Comparison of ENCODE assay signal across 8 mouse cellular contexts in genomic region chr8:108699454-108700345, GRCm38 (mm10).
A peak's percentile ranks its signal among the peaks of the same experiment; 100 is the strongest.
DNase-seq lines count a peak whose midpoint lies in the region; ATAC-seq and TF ChIP-seq lines count a peak whose summit lies in the region.

No protein-coding gene starts in this region.

- 0 out of 2 replicates have a peak overlapping the region, but pooled peaks have one; percentile 1 for H3K9ac ChIP-seq in heart, embryonic 11.5 days (ENCODE audit: low read depth, low read length)
- H3K9ac ChIP-seq in forebrain, postnatal 0 days: no peak overlapping the region
- H3K9ac ChIP-seq in midbrain, embryonic 12.5 days (replicated peaks): peak overlapping the region; percentile 47

- peaks cover 53% of the 10 kb centered on the region for H3K27me3 ChIP-seq in heart, embryonic 11.5 days (ENCODE audit: control insufficient read depth, insufficient read depth, low read length)
- peaks cover 59% of the 10 kb centered on the region for H3K27me3 ChIP-seq in forebrain, postnatal 0 days (ENCODE audit: insufficient read depth, low read length)
- H3K27me3 ChIP-seq in midbrain, embryonic 12.5 days: peaks cover 48% of the 10 kb centered on the region

- H3K9me3 ChIP-seq in heart, embryonic 11.5 days (replicated peaks; ENCODE audit: control insufficient read depth, low read length): no peaks in the 10 kb centered on the region
- H3K9me3 ChIP-seq in forebrain, postnatal 0 days (ENCODE audit: low read length): no peaks in the 10 kb centered on the region
- H3K9me3 ChIP-seq in midbrain, embryonic 12.5 days: no peaks in the 10 kb centered on the region

- H3K4me1 ChIP-seq in heart, embryonic 11.5 days (ENCODE audit: control insufficient read depth, insufficient read depth, low read length): peaks cover 28% of the 10 kb centered on the region
- peaks cover 4% of the 10 kb centered on the region; the same call in 1 of the 2 replicates for H3K4me1 ChIP-seq in forebrain, postnatal 0 days (ENCODE audit: insufficient read depth)
- H3K4me1 ChIP-seq in midbrain, embryonic 12.5 days: peaks cover 66% of the 10 kb centered on the region

- H3K4me3 ChIP-seq in heart, embryonic 11.5 days (ENCODE audit: low read depth, low read length): peak overlapping the region; percentile 27
- H3K4me3 ChIP-seq in forebrain, postnatal 0 days (ENCODE audit: low read depth, low read length): peak overlapping the region; percentile 7; the same call in 1 of the 2 replicates
- H3K4me3 ChIP-seq in midbrain, embryonic 12.5 days: peak overlapping the region; percentile 31

- intact Hi-C loops in heart, postnatal 36 days (cut with DNase I): loop anchor here (5.0 kb wide), 1 partner anchor 213 kb away; no protein-coding TSS in a partner anchor

- no peak for TF ChIP-seq CTCF in forebrain, postnatal 0 days (IDR thresholded peaks at IDR 0.05; ENCODE audit: low read depth)

- WGBS in heart, embryonic 11.5 days (ENCODE audit: insufficient replicate concordance): 3% methylated on average over 23 of the region's 23 CpGs
- WGBS in forebrain, postnatal 0 days: 4% methylated on average over 23 of the region's 23 CpGs
- under 1% methylated on average over 19 of the region's 23 CpGs for WGBS in midbrain, embryonic 12.5 days

- no peak for ATAC-seq in heart, embryonic 11.5 days (replicated peaks; ENCODE audit: insufficient number of reproducible peaks, low FRiP score, low TSS enrichment)
- ATAC-seq in forebrain, postnatal 0 days: no peak
- ATAC-seq in midbrain, embryonic 12.5 days (ENCODE audit: low FRiP score, low read depth): no peak
- no peak for ATAC-seq in CD4-positive, CD25-positive, alpha-beta regulatory T cell, adult 4 months

- no peak for DNase-seq in heart, postnatal 36 days
- DNase-seq in R1 (ENCODE audit: low read depth, low spot score): peak; percentile 55
- peak; percentile 14 for DNase-seq in forebrain, postnatal 0 days
- no peak for DNase-seq in cerebellum, postnatal 36 days
- DNase-seq in kidney, adult 11 months: no peak

- H3K36me3 ChIP-seq in heart, embryonic 11.5 days (ENCODE audit: control insufficient read depth, insufficient read depth, low read length): no peaks in the 10 kb centered on the region
- no peaks in the 10 kb centered on the region for H3K36me3 ChIP-seq in forebrain, postnatal 0 days (ENCODE audit: insufficient read depth)
- no peaks in the 10 kb centered on the region for H3K36me3 ChIP-seq in midbrain, embryonic 12.5 days

- peak overlapping the region; percentile 53 for H3K4me2 ChIP-seq in heart, embryonic 11.5 days
- H3K4me2 ChIP-seq in forebrain, postnatal 0 days (ENCODE audit: low read depth): peak overlapping the region; percentile 31
- peak overlapping the region; percentile 55 for H3K4me2 ChIP-seq in midbrain, embryonic 12.5 days (replicated peaks)

- no peak overlapping the region for H3K27ac ChIP-seq in heart, embryonic 11.5 days (ENCODE audit: low read depth, low read length)
- H3K27ac ChIP-seq in forebrain, postnatal 0 days (ENCODE audit: low read depth, low read length): no peak overlapping the region
- H3K27ac ChIP-seq in midbrain, embryonic 12.5 days (replicated peaks): peak overlapping the region; percentile 71

Comparison
In these comparisons a context has a peak if more than half of its experiments do, and no peak if none do; other contexts are left out.
1. DNase-seq: peak in R1 (single experiment) and forebrain, postnatal 0 days (single experiment); none in heart, postnatal 36 days (0 of 2), cerebellum, postnatal 36 days (0 of 2) and kidney, adult 11 months (single experiment).
2. Peak in every context shown above with its lines, with median percentiles within 50 percentile points of each other: H3K4me2 ChIP-seq and H3K4me3 ChIP-seq.